Mouse (Mus musculus) lung, postnatal 0 days (tissue): ENCODE data around the gene Kalrn. TPM values are rescaled to one million over a fixed set of nuclear protein-coding genes. Genes with fewer than 3 reads are reported as not detected.

Experiments
- ATAC-seq: fragments of 200-750 bp; cut with Nextera tagmentation; 2 replicates; pipeline ENCODE4 v1.8.0; 2017; ENCODE audit warnings: moderate library complexity
- DNase-seq: peaks from one replicate; pipeline ENCODE4 v3.0.0-alpha.2; 2016; ENCODE audit warnings: low spot score
- H3K27ac ChIP-seq: fragments of 300-500 bp; sonication (generic); 2 replicates; pipeline ENCODE4 v1.5.1; 2014; ENCODE audit warnings: antibody characterized with exemption, mild to moderate bottlenecking, low read length, mixed read lengths
- H3K27me3 ChIP-seq: fragments of 300-500 bp; sonication (generic); replicated peaks from 2 replicates; pipeline ENCODE4 v1.6.1; 2014; ENCODE audit warnings: low read length, mixed read lengths; ENCODE audit not compliant: insufficient read depth
- H3K36me3 ChIP-seq: fragments of 300-500 bp; sonication (generic); 2 replicates; pipeline ENCODE4 v1.6.1; 2014; ENCODE audit warnings: low read length, mixed read lengths; ENCODE audit not compliant: insufficient read depth
- H3K4me1 ChIP-seq: fragments of 300-500 bp; sonication (generic); 2 replicates; pipeline ENCODE4 v1.6.1; 2014; ENCODE audit warnings: antibody characterized with exemption, low read depth, low read length, mixed read lengths; ENCODE audit not compliant: insufficient read depth
- H3K4me2 ChIP-seq: fragments of 300-500 bp; sonication (generic); replicated peaks from 2 replicates; pipeline ENCODE4 v1.6.1; 2014; ENCODE audit warnings: low read depth, mild to moderate bottlenecking, low read length, moderate library complexity, mixed read lengths
- H3K4me3 ChIP-seq: fragments of 300-500 bp; sonication (generic); 2 replicates; pipeline ENCODE4 v1.5.1; 2014; ENCODE audit warnings: low read depth, low read length
- H3K9ac ChIP-seq: fragments of 300-500 bp; sonication (generic); replicated peaks from 2 replicates; pipeline ENCODE4 v1.6.1; 2014; ENCODE audit warnings: low read depth, mild to moderate bottlenecking
- H3K9me3 ChIP-seq: fragments of 300-500 bp; sonication (generic); 2 replicates; pipeline ENCODE4 v1.6.1; 2016; ENCODE audit warnings: low read length, mixed read lengths
- CTCF ChIP-seq: IDR thresholded peaks from 2 replicates; pipeline ENCODE4 v1.5.1; 2016; ENCODE audit warnings: antibody characterized with exemption, mild to moderate bottlenecking
- EP300 ChIP-seq: IDR thresholded peaks from 2 replicates; pipeline ENCODE4 v1.6.1; 2016; ENCODE audit warnings: antibody characterized with exemption, mild to moderate bottlenecking, control low read depth
- WGBS: fragments of 180-500 bp; shearing (Covaris S2); extraction: QIAGEN DNeasy Blood & Tissue Kit; methylation state at CpG from one replicate; pipeline ENCODE4 v1.1.7; 2014; 5-methylcytosine and 5-hydroxymethylcytosine counted together
- polyA plus RNA-seq: library from polyadenylated mRNA; unstranded; fragments of >200 nt; fragmentation: Nextera tagmentation; extraction: Ambion mirVana; gene quantifications from 2 replicates; pipeline ENCODE4 v1.2.1, GENCODE M21; 2015

Gene Kalrn
- polyA plus RNA-seq, 1 experiment from 2014 or later: 13.6 TPM

DNA sequence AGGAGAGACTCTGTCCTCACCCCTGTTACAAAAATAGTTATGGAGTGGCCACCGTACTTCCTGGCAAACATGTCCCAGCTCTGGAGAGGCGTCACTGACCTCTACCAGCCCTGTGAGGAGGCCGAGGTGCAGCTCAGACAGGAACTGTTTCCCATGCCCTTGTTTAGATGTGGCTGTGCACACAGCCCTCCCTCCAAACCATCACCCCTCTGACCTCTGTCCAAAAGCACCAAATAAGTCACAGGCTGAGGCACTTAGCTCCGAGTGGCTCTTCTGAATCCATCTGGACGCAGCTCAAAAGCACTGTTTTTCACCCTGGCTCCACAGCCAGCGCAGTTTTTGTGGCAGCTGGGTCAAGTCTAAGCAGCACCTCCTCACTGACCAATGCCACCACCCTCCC, 220.6 kb downstream of the Kalrn start:
- no peak overlapping the region for H3K4me2 ChIP-seq
- H3K27me3 ChIP-seq: no peaks in the 10 kb centered on the region
- H3K4me1 ChIP-seq: peaks cover 10% of the 10 kb centered on the region; the same call in 1 of the 2 replicates
- H3K9ac ChIP-seq: no peak overlapping the region
- peak; percentile 97 for ATAC-seq
- TF ChIP-seq EP300 (0 out of 2 replicates have a peak, but pooled peaks have one; percentile 5), CTCF (no peak)
- DNase-seq: peak; percentile 93
- no peak overlapping the region for H3K4me3 ChIP-seq
- no peaks in the 10 kb centered on the region for H3K9me3 ChIP-seq
- WGBS: 11% methylated on average over 6 of the region's 6 CpGs
- no peaks in the 10 kb centered on the region for H3K36me3 ChIP-seq
- H3K27ac ChIP-seq: peak overlapping the region; percentile 48; the same call in 1 of the 2 replicates

DNA sequence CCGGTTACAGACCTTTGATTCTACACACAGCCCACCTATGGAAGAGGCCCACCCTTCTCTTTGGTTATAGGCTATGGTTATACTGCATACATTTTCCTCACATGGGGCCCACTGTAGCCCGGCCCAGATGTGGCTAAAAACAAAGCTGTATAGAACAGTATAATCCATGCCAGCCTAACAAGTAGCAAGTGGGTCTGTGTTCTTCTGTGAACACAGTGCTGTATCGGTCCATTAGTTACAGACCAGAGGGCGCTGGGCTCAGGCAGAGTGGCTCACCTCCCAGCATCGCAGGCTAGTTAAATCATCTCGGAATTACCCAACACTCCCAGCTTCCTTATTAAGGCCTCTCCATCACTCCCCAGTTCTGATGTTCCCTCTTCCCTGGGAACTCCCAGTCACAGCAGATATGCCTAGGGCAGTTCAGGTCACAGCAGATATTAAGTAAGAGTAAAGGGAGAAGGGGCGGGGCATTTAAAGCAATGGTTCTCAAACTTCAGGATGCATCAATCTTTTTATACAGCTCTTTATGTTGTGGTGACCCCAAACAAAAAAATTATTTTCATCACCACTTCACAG, 221.7 kb downstream of the Kalrn start:
- Histone ChIP-seq H3K27me3 (no peaks in the 10 kb centered on the region), H3K9me3 (no peaks in the 10 kb centered on the region), H3K4me2 (no peak overlapping the region), H3K4me1 (peaks cover 10% of the 10 kb centered on the region; the same call in 1 of the 2 replicates), H3K4me3 (no peak overlapping the region), H3K27ac (no peak overlapping the region), H3K9ac (no peak overlapping the region), H3K36me3 (no peaks in the 10 kb centered on the region)
- no peak for DNase-seq
- 87% methylated on average over 7 of the region's 7 CpGs for WGBS
- no peak for ATAC-seq
- TF ChIP-seq EP300: no peak

DNA sequence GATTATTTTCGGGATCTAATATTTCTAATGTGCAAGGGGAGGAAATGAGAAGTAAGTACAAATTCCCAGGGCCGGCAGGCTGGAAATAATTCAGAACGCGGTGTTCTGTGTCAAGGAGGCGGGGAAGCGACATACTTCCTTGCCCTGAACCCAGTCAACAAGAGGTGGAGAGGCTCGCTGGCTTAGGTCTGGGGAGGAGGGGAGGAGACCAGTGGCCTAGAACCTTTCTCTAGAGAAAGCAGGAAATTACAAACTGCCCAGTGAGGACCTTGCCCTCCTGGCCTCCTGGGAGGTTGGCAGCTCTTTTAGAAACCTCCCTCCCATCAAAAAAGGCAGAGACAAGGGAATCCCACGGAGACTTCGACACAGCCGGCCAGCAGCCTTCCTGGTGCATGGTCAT, 225.8 kb downstream of the Kalrn start:
- WGBS: 36% methylated on average over 10 of the region's 10 CpGs
- H3K9me3 ChIP-seq: no peaks in the 10 kb centered on the region
- no peak overlapping the region for H3K9ac ChIP-seq
- H3K4me1 ChIP-seq: peaks cover 5% of the 10 kb centered on the region; the same call in 1 of the 2 replicates
- TF ChIP-seq EP300 (peak; percentile 91), CTCF (no peak)
- no peak overlapping the region for H3K4me2 ChIP-seq
- ATAC-seq: peak; percentile 52
- peak; percentile 58 for DNase-seq
- H3K36me3 ChIP-seq: no peaks in the 10 kb centered on the region
- no peak overlapping the region for H3K27ac ChIP-seq
- H3K27me3 ChIP-seq: no peaks in the 10 kb centered on the region
- no peak overlapping the region for H3K4me3 ChIP-seq

DNA sequence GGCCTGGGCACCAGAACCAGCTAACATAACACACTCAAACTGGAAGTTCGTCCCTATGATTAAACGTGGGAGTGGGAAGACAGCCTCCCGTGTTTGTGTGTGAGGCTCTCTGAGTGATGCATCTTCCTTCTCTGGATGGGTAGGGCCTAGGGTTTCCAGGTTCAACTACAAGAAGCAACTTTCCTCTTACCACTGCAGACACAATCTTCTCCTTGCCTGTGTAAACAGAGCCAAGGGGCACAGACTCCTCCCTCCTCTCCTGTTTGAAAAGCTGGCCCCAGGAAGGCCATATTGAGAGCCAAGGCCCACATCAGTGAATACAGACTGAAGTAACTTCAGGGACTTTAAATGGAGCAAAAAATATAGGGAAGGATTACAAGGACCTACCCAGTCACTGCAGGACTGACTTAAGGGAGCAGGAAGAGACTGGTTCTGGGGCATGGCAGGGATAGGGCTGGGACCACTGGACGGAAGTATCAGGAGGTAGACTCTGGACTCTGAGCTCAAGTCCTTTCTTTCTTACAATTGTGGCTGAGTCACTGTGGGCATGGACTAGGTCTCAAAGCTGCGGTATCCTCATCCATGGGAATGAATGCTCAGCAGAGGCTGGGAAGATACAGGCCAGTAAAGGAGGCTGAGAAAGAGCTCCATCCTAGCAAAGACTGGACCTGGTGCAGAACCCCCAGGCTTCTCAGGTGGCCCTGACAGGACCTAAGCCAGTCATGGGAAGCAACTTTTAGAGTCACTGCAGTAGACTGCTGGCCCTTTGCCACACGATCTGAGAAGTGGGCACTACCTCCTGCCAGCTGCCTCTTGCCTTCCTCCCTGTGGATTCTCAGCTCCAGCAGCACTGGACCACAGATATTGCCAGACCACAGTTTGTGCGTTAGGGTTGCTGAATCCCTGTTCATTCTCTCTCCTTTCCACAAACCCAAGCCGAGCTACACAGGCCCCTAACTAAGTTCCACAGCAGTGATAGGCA, 228.1 kb downstream of the Kalrn start:
- Histone ChIP-seq H3K9ac (no peak overlapping the region), H3K27ac (no peak overlapping the region), H3K9me3 (no peaks in the 10 kb centered on the region), H3K4me1 (no peaks in the 10 kb centered on the region), H3K27me3 (no peaks in the 10 kb centered on the region), H3K36me3 (no peaks in the 10 kb centered on the region), H3K4me3 (no peak overlapping the region), H3K4me2 (no peak overlapping the region)
- DNase-seq: no peak
- WGBS: 80% methylated on average over 8 of the region's 8 CpGs
- TF ChIP-seq CTCF (no peak), EP300 (no peak)
- no peak for ATAC-seq

DNA sequence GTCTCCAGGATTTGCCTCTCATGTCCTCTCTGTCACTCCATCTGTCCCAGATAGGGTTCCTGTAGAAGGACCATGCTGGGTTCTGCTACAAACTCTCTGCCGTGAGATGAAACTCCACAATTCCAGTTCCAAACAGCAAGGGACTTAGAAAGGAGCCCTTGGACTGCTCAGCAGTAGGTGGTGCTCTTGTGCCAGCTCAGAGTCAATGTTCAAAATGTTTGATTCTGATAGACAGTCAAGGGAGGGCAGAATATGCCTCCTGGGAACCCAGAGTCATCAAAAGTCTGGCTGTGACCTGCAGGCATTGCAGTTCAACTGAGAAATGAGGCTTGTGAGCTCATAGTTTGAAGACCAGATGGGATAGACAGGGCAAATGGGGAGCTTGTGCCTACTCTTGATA, 229.4 kb downstream of the Kalrn start:
- no peak overlapping the region for H3K4me3 ChIP-seq
- H3K4me2 ChIP-seq: no peak overlapping the region
- no peaks in the 10 kb centered on the region for H3K9me3 ChIP-seq
- peak; percentile 82 for DNase-seq
- ATAC-seq: peak; percentile 69
- TF ChIP-seq EP300 (no peak), CTCF (peak; percentile 92)
- no peak overlapping the region for H3K9ac ChIP-seq
- WGBS: 32% methylated on average over 1 of the region's 1 CpGs
- no peaks in the 10 kb centered on the region for H3K4me1 ChIP-seq
- H3K27me3 ChIP-seq: no peaks in the 10 kb centered on the region
- no peaks in the 10 kb centered on the region for H3K36me3 ChIP-seq
- H3K27ac ChIP-seq: no peak overlapping the region

DNA sequence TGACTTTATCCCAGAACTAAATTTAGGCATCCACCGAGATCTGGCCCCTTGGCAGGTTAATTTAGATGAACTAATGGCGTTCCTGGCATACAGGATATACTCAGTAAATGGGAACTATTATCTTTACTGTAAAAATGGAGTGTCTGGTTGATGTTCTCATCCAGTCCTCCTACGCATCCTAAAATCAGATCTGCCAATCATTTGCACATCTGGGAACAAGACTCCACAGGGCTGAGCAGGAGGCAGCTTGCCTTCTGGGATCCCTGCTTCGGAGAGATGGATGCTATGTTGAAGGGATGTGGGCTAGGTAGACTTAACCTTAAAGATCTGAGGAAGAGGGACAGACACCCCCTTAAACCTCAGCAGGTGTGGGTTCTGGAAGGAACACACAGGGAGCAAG, 230.2 kb downstream of the Kalrn start:
- no peak for ATAC-seq
- H3K4me3 ChIP-seq: no peak overlapping the region
- no peak overlapping the region for H3K9ac ChIP-seq
- no peaks in the 10 kb centered on the region for H3K36me3 ChIP-seq
- H3K4me2 ChIP-seq: no peak overlapping the region
- no peak overlapping the region for H3K27ac ChIP-seq
- no peaks in the 10 kb centered on the region for H3K9me3 ChIP-seq
- no peaks in the 10 kb centered on the region for H3K27me3 ChIP-seq
- TF ChIP-seq EP300 (no peak), CTCF (no peak)
- H3K4me1 ChIP-seq: no peaks in the 10 kb centered on the region
- no peak for DNase-seq
- WGBS: 83% methylated on average over 4 of the region's 4 CpGs
